Mouse (Mus musculus): ENCODE results near the gene Fbl. TPM values are rescaled to one million over a fixed set of nuclear protein-coding genes. Genes with fewer than 3 reads are reported as not detected.

Gene Fbl
- total and polyA plus RNA-seq, 2 experiments from 2014 or later, result 40.4 to 91.3 TPM

Other genes with a start within 250 kb of the Fbl start
- 15.3 and 19.7 TPM in 2 replicates for gene Zfp974, start 240.2 kb upstream of the Fbl start, total RNA-seq (2014; rRNA removed)
- gene Zfp974, start 240.2 kb upstream of the Fbl start, polyA plus RNA-seq (2015; fragmentation: Nextera tagmentation; extraction: Ambion mirVana), result 3.2 and 5.5 TPM in 2 replicates
- gene Zfp780b, start 190.5 kb upstream of the Fbl start, total RNA-seq (2014; rRNA removed), result 28.8 and 32.2 TPM in 2 replicates
- 12.9 and 19.9 TPM in 2 replicates for gene Zfp780b, start 190.5 kb upstream of the Fbl start, polyA plus RNA-seq (2015; fragmentation: Nextera tagmentation; extraction: Ambion mirVana)
- 9.5 and 14.2 TPM in 2 replicates for gene Zfp850, start 155.6 kb upstream of the Fbl start, total RNA-seq (2014; rRNA removed)
- 3.8 and 4.0 TPM in 2 replicates for gene Zfp850, start 155.6 kb upstream of the Fbl start, polyA plus RNA-seq (2015; fragmentation: Nextera tagmentation; extraction: Ambion mirVana)
- 200 and 233 TPM in 2 replicates for gene Psmc4, start 119.6 kb upstream of the Fbl start, total RNA-seq (2014; rRNA removed)
- gene Psmc4, start 119.6 kb upstream of the Fbl start, polyA plus RNA-seq (2015; fragmentation: Nextera tagmentation; extraction: Ambion mirVana), result 265 and 268 TPM in 2 replicates
- gene Fcgbp, start 98.5 kb upstream of the Fbl start, total RNA-seq (2014; rRNA removed), result 0.57 and 0.62 TPM in 2 replicates
- gene Fcgbp, start 98.5 kb upstream of the Fbl start, polyA plus RNA-seq (2015; fragmentation: Nextera tagmentation; extraction: Ambion mirVana), result 0.45 and 0.52 TPM in 2 replicates
- under 0.01 and 0.19 TPM in 2 replicates for gene 9530053A07Rik, start 40.2 kb upstream of the Fbl start, total RNA-seq (2014; rRNA removed)
- gene 9530053A07Rik, start 40.2 kb upstream of the Fbl start, polyA plus RNA-seq (2015; fragmentation: Nextera tagmentation; extraction: Ambion mirVana), result 0.08 TPM in 2 replicates
- gene Dyrk1b, start 9.8 kb downstream of the Fbl start, total RNA-seq (2014; rRNA removed), result 21.0 and 23.3 TPM in 2 replicates
- 5.5 and 7.4 TPM in 2 replicates for gene Dyrk1b, start 9.8 kb downstream of the Fbl start, polyA plus RNA-seq (2015; fragmentation: Nextera tagmentation; extraction: Ambion mirVana)
- gene Eid2, start 98.2 kb downstream of the Fbl start, total RNA-seq (2014; rRNA removed), result 91.2 and 101 TPM in 2 replicates
- gene Eid2, start 98.2 kb downstream of the Fbl start, polyA plus RNA-seq (2015; fragmentation: Nextera tagmentation; extraction: Ambion mirVana), result 26.7 and 28.3 TPM in 2 replicates
- gene Eid2b, start 108.0 kb downstream of the Fbl start, total RNA-seq (2014; rRNA removed), result 44.0 and 45.1 TPM in 2 replicates
- 49.0 and 53.6 TPM in 2 replicates for gene Eid2b, start 108.0 kb downstream of the Fbl start, polyA plus RNA-seq (2015; fragmentation: Nextera tagmentation; extraction: Ambion mirVana)
- gene Selenov, start 121.5 kb downstream of the Fbl start, total RNA-seq (2014; rRNA removed), result 0.62 and 0.71 TPM in 2 replicates
- gene Selenov, start 121.5 kb downstream of the Fbl start, polyA plus RNA-seq (2015; fragmentation: Nextera tagmentation; extraction: Ambion mirVana), result 1.3 and 2.1 TPM in 2 replicates
- 7.8 and 9.5 TPM in 2 replicates for gene Dll3, start 132.5 kb downstream of the Fbl start, total RNA-seq (2014; rRNA removed)
- 10.9 and 11.1 TPM in 2 replicates for gene Dll3, start 132.5 kb downstream of the Fbl start, polyA plus RNA-seq (2015; fragmentation: Nextera tagmentation; extraction: Ambion mirVana)
- gene Timm50, start 142.4 kb downstream of the Fbl start, total RNA-seq (2014; rRNA removed), result 60.6 and 64.0 TPM in 2 replicates
- 116 and 140 TPM in 2 replicates for gene Timm50, start 142.4 kb downstream of the Fbl start, polyA plus RNA-seq (2015; fragmentation: Nextera tagmentation; extraction: Ambion mirVana)
- 88.4 and 111 TPM in 2 replicates for gene Supt5, start 169.0 kb downstream of the Fbl start, total RNA-seq (2014; rRNA removed)
- 65.2 and 83.3 TPM in 2 replicates for gene Supt5, start 169.0 kb downstream of the Fbl start, polyA plus RNA-seq (2015; fragmentation: Nextera tagmentation; extraction: Ambion mirVana)
- 205 and 300 TPM in 2 replicates for gene Rps16, start 180.9 kb downstream of the Fbl start, total RNA-seq (2014; rRNA removed)
- gene Rps16, start 180.9 kb downstream of the Fbl start, polyA plus RNA-seq (2015; fragmentation: Nextera tagmentation; extraction: Ambion mirVana), result 595 and 769 TPM in 2 replicates
- 20.3 and 25.7 TPM in 2 replicates for gene Plekhg2, start 202.9 kb downstream of the Fbl start, total RNA-seq (2014; rRNA removed)
- 9.0 and 11.4 TPM in 2 replicates for gene Plekhg2, start 202.9 kb downstream of the Fbl start, polyA plus RNA-seq (2015; fragmentation: Nextera tagmentation; extraction: Ambion mirVana)
- 2.8 and 4.0 TPM in 2 replicates for gene Zfp36, start 210.5 kb downstream of the Fbl start, total RNA-seq (2014; rRNA removed)
- 2.3 and 3.8 TPM in 2 replicates for gene Zfp36, start 210.5 kb downstream of the Fbl start, polyA plus RNA-seq (2015; fragmentation: Nextera tagmentation; extraction: Ambion mirVana)
- gene Med29, start 223.0 kb downstream of the Fbl start, total RNA-seq (2014; rRNA removed), result 32.5 and 35.1 TPM in 2 replicates
- 39.2 and 47.6 TPM in 2 replicates for gene Med29, start 223.0 kb downstream of the Fbl start, polyA plus RNA-seq (2015; fragmentation: Nextera tagmentation; extraction: Ambion mirVana)
- gene Paf1, start 223.2 kb downstream of the Fbl start, total RNA-seq (2014; rRNA removed), result 74.8 and 80.5 TPM in 2 replicates
- gene Paf1, start 223.2 kb downstream of the Fbl start, polyA plus RNA-seq (2015; fragmentation: Nextera tagmentation; extraction: Ambion mirVana), result 69.4 and 92.7 TPM in 2 replicates